Mouse (Mus musculus) megakaryocyte, adult 5-6 weeks (primary cell): ENCODE measurements around the gene Olfr1129. TPM values are rescaled to one million over a fixed set of nuclear protein-coding genes. Genes with fewer than 3 reads are reported as not detected.
"Not testable (repeated sequence)": the region's sequence is repeated elsewhere in the genome, so short reads cannot be mapped to it uniquely, and the experiment has no call there.

ENCODE experiments used
- ATAC-seq: 2 replicates; pipeline ENCODE4 v1.8.0; 2016; ENCODE audit warnings: mild to moderate bottlenecking, inconsistent platforms; ENCODE audit not compliant: poor library complexity, severe bottlenecking
- total RNA-seq, 2 experiments: library from RNA; stranded (forward) in 1 of 2; stranded (reverse) in 1 of 2; fragments of 153-499, 151-499 nt in 1 of 2; fragments of 221-1000, 200-1000 nt in 1 of 2; gene quantifications; 2 replicates each; pipeline versions ENCODE4 v1.2.3 to v1.2.4; 2015 to 2017

The Olfr1129 gene
- total RNA-seq (2015) (not detected in 2 replicates), total RNA-seq (2017) (not detected in 2 replicates)

- ATAC-seq: not testable (repeated sequence)
These were observed at the start of gene Olfr1129 for GRCm38 (mm10) chr2:87573602-87574001. Olfr1129 (plus strand) TSS chr2:87573902.

- ATAC-seq: not testable (repeated sequence)
These were observed 47.6 kb upstream of the Olfr1129 start for GRCm38 (mm10) chr2:87525899-87526616.

GRCm38 (mm10) chr2:87531496-87531895, 42.2 kb upstream of the Olfr1129 start, which contains the start of gene Olfr153:
Olfr153 (plus strand) TSS chr2:87531796.
- ATAC-seq: no peak

- no peak for ATAC-seq
These were observed 38.9 kb upstream of the Olfr1129 start for GRCm38 (mm10) chr2:87534826-87535225.

- ATAC-seq: no peak
These were observed 28.3 kb upstream of the Olfr1129 start, which contains the start of gene Olfr1128 for GRCm38 (mm10) chr2:87545442-87545841. Olfr1128 (minus strand) TSS chr2:87545542.

- ATAC-seq: not testable (repeated sequence)
These were observed 32.2 kb downstream of the Olfr1129 start, which contains the start of gene Olfr1130 for GRCm38 (mm10) chr2:87605912-87606311. Olfr1130 (plus strand) TSS chr2:87606212.

GRCm38 (mm10) chr2:87626804-87627203, 53.1 kb downstream of the Olfr1129 start, which contains the start of gene Olfr1131:
Olfr1131 (plus strand) TSS chr2:87627104.
- ATAC-seq: no peak

Other genes starting within 250 kb of the Olfr1129 start
- gene Olfr1120, start 219.1 kb upstream of the Olfr1129 start, total RNA-seq (2015): not detected in 2 replicates
- not detected in 2 replicates for gene Olfr1120, start 219.1 kb upstream of the Olfr1129 start, total RNA-seq (2017)
- gene Olfr1121, start 204.0 kb upstream of the Olfr1129 start, total RNA-seq (2015): not detected in 2 replicates
- not detected in 2 replicates for gene Olfr1121, start 204.0 kb upstream of the Olfr1129 start, total RNA-seq (2017)
- gene Olfr1122, start 188.1 kb upstream of the Olfr1129 start, total RNA-seq (2015): 0.02 TPM in 1 of 2 replicates, not detected in the other
- not detected in 2 replicates for gene Olfr1122, start 188.1 kb upstream of the Olfr1129 start, total RNA-seq (2017)
- gene Olfr1123, start 157.3 kb upstream of the Olfr1129 start, total RNA-seq (2015): not detected in 2 replicates
- not detected in 2 replicates for gene Olfr1123, start 157.3 kb upstream of the Olfr1129 start, total RNA-seq (2017)
- not detected in 2 replicates for gene Olfr1124, start 143.6 kb upstream of the Olfr1129 start, total RNA-seq (2015)
- not detected in 2 replicates for gene Olfr1124, start 143.6 kb upstream of the Olfr1129 start, total RNA-seq (2017)
- gene Olfr1126, start 119.9 kb upstream of the Olfr1129 start, total RNA-seq (2015): not detected in 2 replicates
- not detected in 2 replicates for gene Olfr1126, start 119.9 kb upstream of the Olfr1129 start, total RNA-seq (2017)
- not detected in 2 replicates for gene Pramel7, start 76.8 kb upstream of the Olfr1129 start, total RNA-seq (2015)
- not detected in 2 replicates for gene Pramel7, start 76.8 kb upstream of the Olfr1129 start, total RNA-seq (2017)
- gene Pramel6, start 67.3 kb upstream of the Olfr1129 start, total RNA-seq (2015): not detected in 2 replicates
- not detected in 2 replicates for gene Pramel6, start 67.3 kb upstream of the Olfr1129 start, total RNA-seq (2017)
- gene Olfr153, start 42.1 kb upstream of the Olfr1129 start, total RNA-seq (2015): not detected in 2 replicates
- gene Olfr153, start 42.1 kb upstream of the Olfr1129 start, total RNA-seq (2017): not detected in 2 replicates
- gene Olfr1128, start 28.4 kb upstream of the Olfr1129 start, total RNA-seq (2015): not detected in 2 replicates
- gene Olfr1128, start 28.4 kb upstream of the Olfr1129 start, total RNA-seq (2017): not detected in 2 replicates
- not detected in 2 replicates for gene Olfr1130, start 32.3 kb downstream of the Olfr1129 start, total RNA-seq (2015)
- gene Olfr1130, start 32.3 kb downstream of the Olfr1129 start, total RNA-seq (2017): not detected in 2 replicates
- gene Olfr1131, start 53.2 kb downstream of the Olfr1129 start, total RNA-seq (2015): not detected in 2 replicates
- gene Olfr1131, start 53.2 kb downstream of the Olfr1129 start, total RNA-seq (2017): not detected in 2 replicates
- not detected in 2 replicates for gene Olfr1132, start 63.6 kb downstream of the Olfr1129 start, total RNA-seq (2015)
- not detected in 2 replicates for gene Olfr1132, start 63.6 kb downstream of the Olfr1129 start, total RNA-seq (2017)
- gene Olfr1133, start 73.5 kb downstream of the Olfr1129 start, total RNA-seq (2015): not detected in 2 replicates
- gene Olfr1133, start 73.5 kb downstream of the Olfr1129 start, total RNA-seq (2017): not detected in 2 replicates
- not detected in 2 replicates for gene Olfr1134, start 84.6 kb downstream of the Olfr1129 start, total RNA-seq (2015)
- not detected in 2 replicates for gene Olfr1134, start 84.6 kb downstream of the Olfr1129 start, total RNA-seq (2017)
- gene Olfr1135, start 99.8 kb downstream of the Olfr1129 start, total RNA-seq (2015): not detected in 2 replicates
- gene Olfr1135, start 99.8 kb downstream of the Olfr1129 start, total RNA-seq (2017): not detected in 2 replicates
- not detected in 2 replicates for gene Olfr1136, start 120.0 kb downstream of the Olfr1129 start, total RNA-seq (2015)
- not detected in 2 replicates for gene Olfr1136, start 120.0 kb downstream of the Olfr1129 start, total RNA-seq (2017)
- not detected in 2 replicates for gene Olfr1137, start 139.3 kb downstream of the Olfr1129 start, total RNA-seq (2015)
- gene Olfr1137, start 139.3 kb downstream of the Olfr1129 start, total RNA-seq (2017): not detected in 2 replicates
- not detected in 2 replicates for gene Olfr1138, start 166.1 kb downstream of the Olfr1129 start, total RNA-seq (2015)
- gene Olfr1138, start 166.1 kb downstream of the Olfr1129 start, total RNA-seq (2017): not detected in 2 replicates
- not detected in 2 replicates for gene Olfr1140, start 169.8 kb downstream of the Olfr1129 start, total RNA-seq (2015)
- not detected in 2 replicates for gene Olfr1140, start 169.8 kb downstream of the Olfr1129 start, total RNA-seq (2017)
- not detected in 2 replicates for gene Olfr1141, start 180.1 kb downstream of the Olfr1129 start, total RNA-seq (2015)
- not detected in 2 replicates for gene Olfr1141, start 180.1 kb downstream of the Olfr1129 start, total RNA-seq (2017)
- gene Olfr152, start 205.6 kb downstream of the Olfr1129 start, total RNA-seq (2015): not detected in 2 replicates
- not detected in 2 replicates for gene Olfr152, start 205.6 kb downstream of the Olfr1129 start, total RNA-seq (2017)
- gene Olfr1143, start 226.7 kb downstream of the Olfr1129 start, total RNA-seq (2015): not detected in 2 replicates
- not detected in 2 replicates for gene Olfr1143, start 226.7 kb downstream of the Olfr1129 start, total RNA-seq (2017)
- not detected in 2 replicates for gene Olfr1145, start 235.9 kb downstream of the Olfr1129 start, total RNA-seq (2015)
- not detected in 2 replicates for gene Olfr1145, start 235.9 kb downstream of the Olfr1129 start, total RNA-seq (2017)